Mouse (Mus musculus): Measurements from ENCODE around the gene Spata25.
"Not testable (repeated sequence)": the region's sequence is repeated elsewhere in the genome, so short reads cannot be mapped to it uniquely, and the experiment has no call there.

Spata25 gene

DNA sequence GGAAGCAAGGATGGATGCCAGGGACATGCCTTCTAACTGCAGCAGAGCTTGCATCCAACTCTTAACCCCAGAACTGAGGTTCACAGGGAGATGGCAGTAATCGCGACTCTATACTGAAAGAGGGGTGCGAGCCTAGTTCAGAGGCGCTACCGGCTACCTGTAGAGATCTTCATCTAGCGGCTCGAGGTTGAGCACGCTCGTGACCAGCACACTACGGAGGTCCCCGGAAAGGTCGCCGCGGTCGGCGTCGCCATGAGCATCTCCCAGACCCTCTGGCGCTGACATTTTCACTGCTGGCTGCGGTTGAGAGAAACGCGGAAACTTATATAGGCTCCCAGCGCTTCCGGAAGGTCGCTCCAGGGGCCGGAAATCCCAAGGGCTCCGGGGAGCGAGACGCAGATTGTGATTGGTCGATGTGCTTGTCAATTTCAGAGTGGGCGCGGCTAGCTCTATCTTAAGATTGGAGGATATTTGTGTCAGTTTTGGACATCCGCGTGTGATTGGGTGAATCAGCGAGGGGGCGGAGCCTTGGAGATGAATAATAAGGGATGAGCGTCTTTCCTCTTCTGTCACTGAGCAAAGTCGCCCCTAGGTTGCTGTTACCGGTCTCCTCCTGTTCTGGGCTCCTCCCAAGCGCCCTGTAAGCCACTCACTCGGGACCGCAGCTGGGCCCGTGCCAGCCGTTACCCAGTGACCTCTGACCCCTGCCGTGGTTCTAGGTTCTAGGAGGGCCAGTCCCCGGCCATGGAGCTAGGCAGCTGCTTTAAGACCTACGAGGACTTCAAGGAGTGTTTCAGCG, 23.6 kb downstream of the Spata25 start, which contains the start of the genes Acot8 and Zswim3:
Gene Acot8 (minus strand): TSS at position 350 of the 799 bp plus-strand sequence.
Gene Zswim3 (plus strand): TSS at position 566 of the 799 bp plus-strand sequence.
- DNase-seq: peak; percentile 99

DNA sequence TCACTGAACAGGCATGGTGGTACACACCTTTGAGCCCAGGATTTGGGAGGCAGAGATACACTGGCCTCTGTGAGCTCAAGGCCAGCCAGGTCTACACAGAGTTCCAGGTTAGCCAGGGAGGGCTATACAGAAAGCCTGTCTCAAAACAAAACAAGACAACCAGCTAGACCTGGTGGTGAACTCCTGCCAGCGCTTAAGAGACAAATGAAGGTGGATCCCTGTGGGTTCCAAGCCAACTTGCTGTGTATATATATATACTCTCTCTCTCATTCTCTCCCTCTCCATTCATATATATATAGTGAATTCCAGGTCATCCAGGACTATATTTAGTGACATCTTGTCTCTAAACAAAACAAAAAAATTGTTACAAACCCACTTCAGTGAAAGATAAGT, 24.4 kb downstream of the Spata25 start:
- no peak for DNase-seq

DNA sequence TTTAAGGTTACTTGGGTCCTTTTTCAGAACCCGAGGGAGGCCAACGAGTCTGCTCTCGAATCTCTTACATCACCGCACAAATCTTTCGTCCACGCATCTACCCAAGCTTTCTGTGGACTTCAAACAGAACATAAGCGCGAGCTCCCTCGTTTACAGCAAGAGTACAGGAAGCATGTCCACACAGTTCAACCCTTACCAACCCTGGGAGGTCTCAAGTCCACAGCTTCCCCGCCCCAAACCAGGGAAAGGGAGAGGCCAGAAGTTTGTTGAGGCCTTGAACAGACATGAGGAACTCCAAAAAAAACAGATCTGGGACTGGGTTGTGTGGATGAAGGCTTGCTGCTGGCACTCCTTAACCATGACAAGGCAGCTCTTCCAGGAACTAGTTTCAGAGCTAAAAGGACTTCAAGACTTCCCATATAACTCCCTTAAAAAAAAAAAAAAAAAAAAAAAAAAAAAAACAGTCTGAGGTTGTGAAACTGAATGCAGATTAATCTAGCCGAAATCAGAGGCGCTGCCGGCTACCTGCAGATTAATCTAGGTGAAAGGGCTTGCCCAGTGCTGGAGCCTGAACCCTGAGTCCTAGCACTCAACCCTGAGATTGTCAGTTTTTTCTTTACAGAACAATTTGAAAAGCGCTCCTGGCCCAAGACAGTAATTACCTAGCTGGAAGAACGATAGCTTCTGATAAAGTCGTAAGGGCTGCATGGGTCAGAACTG, 25.0 kb downstream of the Spata25 start:
- DNase-seq: no peak

DNA sequence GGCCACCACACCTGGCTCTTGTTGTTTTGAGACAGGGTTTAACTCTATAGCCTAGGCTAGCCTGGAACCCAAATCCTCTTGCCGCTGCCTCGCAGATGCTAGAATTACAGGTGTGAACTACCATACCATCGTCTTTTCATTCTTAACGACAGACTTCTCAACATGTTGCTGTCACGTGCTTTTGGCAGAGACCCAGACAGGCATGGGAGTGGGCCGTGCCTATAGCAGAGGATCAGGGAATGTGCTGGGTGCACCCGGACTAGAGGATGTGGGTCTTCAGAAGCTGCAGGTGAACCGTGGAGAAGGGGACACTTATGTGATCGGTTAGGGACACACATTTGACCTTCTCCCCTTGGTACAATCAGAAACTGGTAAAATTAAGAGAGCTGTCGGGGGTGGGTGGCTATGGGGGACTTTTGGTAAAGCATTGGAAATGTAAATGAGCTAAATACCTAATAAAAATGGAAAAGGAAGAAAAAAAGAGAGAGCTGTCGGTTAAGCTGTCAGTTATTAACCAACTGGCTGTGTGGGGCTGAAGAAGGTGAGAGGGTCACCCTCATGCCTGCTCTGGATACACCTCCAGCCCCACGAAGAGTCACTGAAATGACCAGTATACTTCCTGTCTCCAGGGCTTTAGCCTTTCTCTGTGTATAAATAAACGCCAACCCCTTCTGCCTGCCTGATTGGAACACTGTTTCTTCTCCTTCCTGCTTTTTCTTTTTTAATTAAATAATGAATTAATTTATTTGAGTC, 27.9 kb downstream of the Spata25 start:
- no peak for DNase-seq

DNA sequence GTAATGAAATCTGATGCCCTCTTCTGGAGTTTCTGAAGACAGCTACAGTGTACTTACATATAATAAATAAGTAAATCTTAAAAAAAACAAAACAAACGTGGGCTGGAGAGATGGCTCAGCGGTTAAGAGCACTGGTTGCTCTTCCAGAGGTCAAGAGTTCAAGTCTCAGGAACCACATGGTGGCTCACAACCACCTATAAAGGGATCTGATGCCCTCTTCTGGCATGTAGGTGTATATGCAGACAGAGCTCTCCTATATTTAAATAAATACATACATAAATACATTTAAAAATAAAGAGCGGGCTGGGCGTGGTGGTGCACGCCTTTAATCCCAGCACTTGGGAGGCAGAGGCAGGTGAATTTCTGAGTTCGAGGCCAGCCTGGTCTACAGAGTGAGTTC, 29.8 kb downstream of the Spata25 start:
- not testable (repeated sequence) for DNase-seq

DNA sequence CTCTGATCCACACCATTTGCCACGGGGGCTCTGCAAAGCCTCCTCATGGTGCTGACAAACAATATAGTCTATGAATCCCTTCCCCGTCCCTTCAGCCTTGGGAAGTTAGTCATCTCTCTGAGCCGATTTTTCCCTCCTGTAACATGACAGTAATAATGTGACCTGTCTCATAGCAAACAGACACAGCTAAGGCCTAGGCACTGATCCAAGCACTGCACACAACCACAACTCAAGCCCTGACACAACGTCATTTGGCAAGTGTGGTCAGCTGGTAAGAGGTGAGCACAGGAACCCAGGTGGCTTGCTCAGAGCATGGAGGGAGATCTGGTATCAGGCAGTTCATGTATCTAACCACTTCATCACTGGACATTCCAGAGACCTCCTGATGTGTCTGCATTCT, 32.5 kb downstream of the Spata25 start:
- no peak for DNase-seq

DNA sequence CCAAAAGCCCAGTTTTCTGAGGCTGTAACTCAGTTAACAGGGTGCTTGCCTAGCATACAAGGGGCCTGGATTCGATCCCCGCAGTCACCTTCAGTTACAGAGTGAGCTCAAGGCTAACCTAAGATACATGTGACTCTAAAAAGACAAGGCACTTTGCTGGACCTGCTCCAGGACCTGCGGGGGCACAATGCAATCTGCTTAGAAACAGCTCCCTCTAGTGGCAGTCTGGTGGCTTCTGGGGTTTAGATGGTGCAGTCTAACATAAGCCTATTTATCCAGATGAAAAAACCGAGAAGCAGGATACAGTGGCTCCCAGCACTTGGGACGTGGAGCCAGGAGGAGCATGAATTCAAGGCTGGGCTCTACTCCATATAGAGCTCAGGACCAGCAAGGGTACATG, 34.0 kb downstream of the Spata25 start:
- peak; percentile 94 to 98 for DNase-seq

DNA sequence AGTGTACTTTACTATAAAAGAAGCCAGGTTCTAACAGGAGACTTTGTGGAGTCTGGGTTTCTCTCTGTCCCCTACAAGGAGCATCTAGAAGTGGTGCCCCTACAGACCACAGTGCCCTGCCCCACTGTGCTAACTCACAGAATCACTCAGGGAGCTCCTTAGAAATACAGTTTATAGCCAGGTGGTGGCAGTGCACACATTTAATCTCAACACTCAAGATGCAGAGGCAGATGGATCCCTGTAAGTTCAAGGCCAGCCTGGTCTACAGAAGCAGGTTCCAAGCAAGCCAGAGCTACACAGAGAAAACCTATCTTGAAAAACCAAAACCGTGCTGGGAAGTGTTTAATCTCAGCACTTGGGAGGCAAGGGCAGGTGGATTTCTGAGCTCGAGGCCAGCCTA, 34.6 kb downstream of the Spata25 start:
- DNase-seq: no peak

DNA sequence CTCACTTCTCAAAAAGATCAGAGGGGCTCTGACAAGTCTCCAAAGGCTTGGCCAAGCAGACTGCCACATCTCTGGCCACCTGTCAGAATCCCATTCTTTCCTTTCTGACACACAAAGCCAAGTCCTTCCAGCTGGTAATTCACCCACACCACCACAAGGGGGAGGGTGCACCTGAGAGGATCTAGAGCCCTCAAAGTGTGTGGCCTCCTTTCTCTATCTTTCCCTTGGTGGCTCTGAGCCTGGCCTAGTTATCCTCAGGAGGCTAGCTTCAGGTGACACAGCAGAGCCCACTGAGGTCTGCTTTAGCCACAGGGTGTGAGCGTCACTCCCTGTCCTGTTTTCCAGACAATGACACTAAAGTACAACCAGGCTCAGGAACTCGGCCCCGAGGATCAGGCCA, 35.1 kb downstream of the Spata25 start:
- DNase-seq: peak; percentile 76 to 85

DNA sequence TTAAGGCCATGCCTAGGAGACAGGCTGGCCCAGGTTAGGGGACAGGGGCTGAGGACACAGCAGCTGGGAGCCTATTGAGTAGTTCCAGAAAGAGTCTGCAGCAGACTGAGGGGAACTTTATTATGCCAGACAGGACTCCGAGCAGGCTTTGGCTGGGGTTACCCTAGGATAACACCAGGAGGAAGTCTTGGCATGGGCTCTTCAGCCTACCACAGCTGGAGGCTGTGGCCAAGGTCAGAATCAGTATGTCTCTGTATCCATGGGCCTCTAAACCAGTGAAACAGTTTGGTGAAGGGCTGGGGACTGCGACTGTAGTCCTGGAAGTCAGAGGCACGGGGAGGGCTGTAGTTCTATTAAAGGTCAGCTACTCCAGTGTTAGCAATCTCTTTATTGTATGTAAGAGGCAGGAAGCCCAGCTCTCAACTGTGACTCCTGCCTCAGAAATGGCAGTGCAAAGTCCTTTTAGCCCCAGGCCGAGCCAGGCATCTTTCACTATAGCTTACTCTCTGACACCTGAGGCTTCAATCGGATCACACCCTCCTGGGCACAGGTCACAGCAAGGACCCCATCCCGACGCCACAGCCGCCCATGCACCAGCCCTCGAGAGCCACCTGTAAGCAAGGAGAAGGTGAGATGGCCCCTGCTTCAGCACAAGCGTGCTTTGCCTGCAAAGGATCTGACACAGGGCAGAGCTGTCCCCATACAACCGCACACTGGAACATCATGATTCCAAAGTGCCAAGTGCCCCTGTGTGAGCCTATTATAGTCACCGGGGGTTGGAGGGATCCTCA, 35.7 kb downstream of the Spata25 start:
- DNase-seq: no peak

DNA sequence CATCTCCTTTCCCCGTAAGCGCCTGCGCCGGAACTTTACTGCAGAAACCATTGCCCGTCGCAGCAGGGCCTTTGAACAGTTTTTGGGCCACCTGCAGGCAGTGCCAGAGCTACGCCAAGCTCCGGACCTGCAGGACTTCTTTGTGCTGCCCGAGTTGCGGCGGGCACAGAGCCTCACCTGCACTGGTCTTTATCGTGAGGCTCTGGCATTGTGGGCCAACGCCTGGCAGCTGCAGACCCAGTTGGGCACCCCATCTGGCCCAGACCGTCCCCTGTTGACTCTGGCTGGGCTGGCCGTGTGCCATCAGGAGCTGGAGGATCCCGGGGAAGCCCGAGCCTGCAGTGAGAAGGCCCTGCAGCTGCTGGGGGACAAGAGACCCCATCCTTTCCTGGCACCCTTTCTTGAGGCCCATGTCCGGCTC, 36.5 kb downstream of the Spata25 start:
- peak in 1 of 2 experiments; percentile 56 for DNase-seq

DNA sequence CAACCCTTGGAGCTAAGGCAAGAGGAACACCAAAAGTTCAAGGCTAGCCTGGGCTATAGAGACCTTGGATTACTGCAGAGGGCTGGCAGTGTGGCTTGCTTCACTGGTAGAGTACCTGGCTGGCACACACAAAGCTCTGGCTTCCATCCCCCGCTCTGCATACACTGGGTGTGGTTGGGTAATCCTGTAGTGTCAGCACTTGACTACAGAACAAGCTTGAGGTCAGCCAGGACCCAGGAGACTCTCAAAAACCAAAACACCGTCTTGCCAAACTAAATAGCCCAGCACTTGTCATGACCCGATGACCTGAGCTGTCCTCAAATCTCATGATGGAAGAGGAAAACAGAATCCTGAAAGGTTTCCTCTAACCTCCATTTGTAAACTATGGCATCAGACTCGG, 37.9 kb downstream of the Spata25 start:
- no peak for DNase-seq

DNA sequence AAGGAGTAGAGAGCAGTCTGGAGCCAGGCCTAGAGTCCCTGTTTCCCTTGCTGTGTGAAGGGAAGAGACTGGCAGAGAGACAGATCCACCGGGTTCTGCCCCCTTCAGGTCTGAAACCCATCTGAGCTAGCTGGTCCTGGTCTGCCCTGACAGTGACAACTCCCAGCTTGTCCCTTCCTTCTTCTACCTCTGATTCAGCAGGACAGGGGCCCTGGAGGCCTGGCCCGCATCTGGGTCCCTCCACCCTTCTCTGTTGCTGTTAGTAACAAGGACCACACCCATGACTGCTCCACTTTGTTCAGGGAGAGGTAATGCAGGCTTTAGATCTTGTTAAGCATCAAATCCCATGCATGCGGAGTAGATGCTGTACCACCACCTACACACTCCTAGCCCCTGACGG, 39.9 kb downstream of the Spata25 start:
- no peak for DNase-seq

DNA sequence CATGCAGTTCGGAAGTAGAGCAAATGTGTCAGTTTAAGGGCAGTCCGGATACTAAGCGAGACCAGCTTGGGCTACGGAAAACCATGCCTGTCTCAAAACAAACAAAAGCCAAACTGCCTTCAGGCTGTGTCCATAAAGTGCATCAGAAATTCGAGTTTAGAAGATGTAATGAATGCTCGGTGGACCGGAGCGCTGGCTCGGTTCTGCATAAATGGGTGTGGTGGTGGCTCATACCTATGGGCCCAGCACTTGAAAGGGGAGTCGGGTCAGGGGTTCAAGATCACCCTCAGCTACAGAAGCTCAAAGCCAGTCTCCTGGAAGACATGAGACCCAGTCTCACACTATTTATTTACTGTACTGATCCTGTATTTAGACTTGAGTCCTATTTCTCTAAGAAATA, 40.6 kb downstream of the Spata25 start:
- no peak for DNase-seq

DNA sequence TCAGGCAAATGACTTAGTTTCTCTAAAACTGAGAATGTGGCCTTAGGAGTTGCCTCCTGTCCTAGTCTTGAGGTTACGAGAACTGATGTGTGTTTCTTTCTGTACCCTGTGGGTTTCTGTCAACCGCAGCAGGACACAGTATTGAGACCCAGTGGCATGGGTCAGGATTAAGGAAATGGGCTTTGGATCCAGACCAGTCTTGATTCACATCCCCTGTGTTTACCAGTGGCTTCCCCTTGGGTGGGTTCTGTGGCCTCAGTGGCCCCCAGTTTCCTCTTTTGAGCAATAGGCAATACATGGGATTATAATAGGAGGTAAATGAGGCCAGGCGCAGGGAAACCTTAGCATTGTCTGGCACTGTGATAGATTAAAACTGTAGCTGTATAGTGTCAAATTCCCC, 41.3 kb downstream of the Spata25 start:
- DNase-seq: no peak

DNA sequence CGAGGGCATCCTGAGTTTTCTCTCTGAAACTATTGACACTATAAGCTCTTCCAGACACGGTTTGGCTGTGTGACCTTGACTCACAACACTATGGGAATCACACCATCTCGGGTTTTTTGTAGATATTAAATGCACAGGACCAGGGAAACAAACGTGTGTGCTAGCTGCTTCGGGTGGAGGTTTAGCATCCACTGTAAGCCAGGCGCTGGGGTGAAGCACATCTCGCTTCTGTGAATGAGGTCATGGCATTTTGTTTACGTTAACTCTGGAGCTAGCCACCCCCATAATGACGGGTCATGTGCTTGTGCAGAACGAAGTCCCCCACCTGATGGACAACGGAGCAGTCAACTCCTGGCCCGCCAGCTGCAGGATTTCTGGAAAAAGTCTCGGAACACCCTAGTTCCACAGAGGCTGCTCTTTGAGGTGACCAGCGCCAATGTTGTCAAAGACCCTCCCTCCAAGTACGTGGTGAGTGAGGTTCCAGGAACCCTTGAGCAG, 41.9 kb downstream of the Spata25 start:
- DNase-seq: no peak

DNA sequence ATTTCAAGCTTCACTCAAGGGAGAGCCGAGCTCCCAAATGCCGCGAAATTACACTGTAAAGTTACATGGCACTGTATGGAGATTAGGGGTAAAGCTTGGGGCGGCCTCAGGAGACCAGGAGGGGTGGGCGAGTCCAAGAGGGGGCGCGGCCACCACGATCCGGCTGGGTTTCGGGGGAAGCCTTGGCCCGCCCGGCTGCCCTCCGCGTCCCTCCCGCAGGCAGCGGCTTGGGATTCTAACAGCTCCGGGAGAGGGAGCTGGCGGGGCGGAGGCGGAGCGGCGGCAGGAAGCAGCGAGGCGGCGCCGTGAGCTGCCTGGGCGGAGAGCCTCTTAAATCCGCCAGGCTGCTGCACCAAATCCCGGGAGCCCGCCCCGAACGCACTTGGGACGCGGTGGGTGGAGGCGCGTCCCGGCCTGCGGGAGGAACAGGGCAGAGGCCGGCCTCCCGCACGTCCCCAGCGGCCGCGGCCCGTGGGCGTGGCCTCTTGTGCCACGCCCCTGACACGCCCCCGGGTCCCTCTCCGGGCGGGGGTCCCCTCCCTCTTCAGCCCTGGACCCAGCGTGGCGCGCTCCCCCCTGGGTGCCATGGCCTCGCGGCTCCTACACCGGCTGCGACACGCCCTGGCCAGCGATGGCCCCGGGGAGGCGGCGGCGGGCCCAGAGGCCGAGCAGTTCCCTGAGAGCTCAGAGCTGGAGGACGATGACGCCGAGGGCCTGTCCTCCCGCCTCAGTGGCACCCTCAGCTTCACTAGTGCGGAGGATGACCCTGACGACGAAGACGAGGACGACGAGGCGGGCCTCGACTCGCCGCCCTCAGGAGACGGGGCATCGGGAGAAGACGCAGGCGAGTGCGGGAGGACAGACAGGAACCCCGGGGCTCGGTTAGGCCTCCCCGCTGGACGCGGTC, 42.6 kb downstream of the Spata25 start, which contains the start of gene Snx21:
Gene Snx21 (plus strand): TSS at position 343 of the 907 bp plus-strand sequence.
- DNase-seq: peak; percentile 81 to 90

DNA sequence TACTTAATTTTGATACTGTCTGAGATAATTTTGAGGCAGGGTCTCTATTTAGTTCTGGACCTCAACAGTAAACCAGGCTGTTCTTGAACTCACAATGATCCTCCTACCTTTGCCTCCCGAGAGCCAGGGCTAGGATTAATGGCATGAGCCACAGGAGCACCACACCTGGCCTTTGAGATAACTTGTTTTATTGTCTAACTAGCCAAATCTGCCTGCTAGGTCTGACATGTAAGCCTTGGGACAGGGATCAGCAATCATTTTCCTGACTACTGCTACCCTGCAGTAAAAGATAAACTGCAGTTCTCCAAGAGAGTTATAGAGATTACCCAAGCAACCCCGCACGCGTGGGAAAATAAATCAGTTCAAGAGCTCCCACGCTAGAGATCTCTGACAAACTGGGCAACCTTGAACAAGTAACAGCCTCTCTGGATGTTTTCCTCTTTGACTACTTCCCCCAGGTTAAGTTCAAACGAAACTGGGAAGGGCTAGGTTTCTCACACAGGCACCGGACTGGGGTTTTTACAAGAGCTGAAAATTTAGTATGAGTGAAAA, 43.4 kb downstream of the Spata25 start:
- DNase-seq: no peak

DNA sequence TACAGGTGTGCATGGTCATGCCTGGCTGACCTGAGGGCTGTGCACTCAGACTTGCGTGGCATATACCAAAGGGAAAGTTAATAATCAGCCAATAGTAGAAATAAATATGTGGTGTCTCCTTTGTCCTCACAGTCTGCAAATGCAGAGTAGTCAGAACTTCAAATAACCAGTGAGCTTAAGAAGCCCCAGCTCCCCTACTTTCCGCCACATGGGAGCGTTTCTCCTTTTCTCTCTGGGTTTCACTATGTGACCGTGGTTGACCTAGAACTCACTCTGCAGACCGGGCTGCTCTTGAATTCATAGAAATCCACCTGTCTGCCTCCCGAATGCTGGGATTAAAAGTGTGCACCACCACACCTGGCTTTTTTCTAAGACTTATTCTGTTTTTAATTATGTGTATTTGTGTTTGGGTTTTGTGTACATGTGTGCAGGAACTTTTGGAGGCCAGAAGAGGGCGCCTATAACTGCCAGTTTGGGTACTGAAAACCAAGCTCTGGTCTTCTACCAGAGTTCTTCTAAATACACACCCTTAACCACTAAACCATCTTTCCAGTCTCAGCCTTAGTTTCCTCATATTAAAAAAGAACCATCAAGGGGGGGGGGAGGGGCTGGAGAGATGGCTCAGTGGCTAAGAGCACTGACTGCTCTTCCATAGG, 44.3 kb downstream of the Spata25 start:
- DNase-seq: no peak

DNA sequence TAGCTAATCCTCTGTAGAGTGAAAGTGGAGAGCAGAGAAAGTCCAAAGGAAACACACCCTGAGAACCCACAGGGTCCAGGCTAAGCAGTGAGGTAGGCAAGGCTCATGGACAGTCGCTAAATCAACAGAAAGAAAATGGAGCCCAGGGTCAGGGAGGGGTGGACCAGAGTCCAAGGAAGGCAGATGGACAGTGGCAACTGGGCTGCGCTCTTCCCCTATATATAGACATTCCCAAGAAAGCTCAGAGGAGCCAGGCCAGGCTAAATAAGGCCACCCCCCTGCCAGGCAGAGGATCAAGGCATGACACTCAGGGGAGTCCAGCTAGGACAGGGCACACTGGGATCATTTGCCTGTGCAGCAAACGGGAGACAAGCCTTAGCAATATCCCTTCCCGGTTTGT, 46.5 kb downstream of the Spata25 start:
- DNase-seq: no peak

Measured in cerebellum, postnatal 14 days (tissue).